Mouse (Mus musculus) liver, adult 2 months (tissue): Measurements from ENCODE around the gene Mpv17l2. TPM values are rescaled to one million over a fixed set of nuclear protein-coding genes. Genes with fewer than 3 reads are reported as not detected.
A peak's percentile ranks its signal among the peaks of the same experiment; 100 is the strongest.

Experiments used
- DNase-seq: peaks from one replicate; pipeline ENCODE4 v3.0.0-alpha.2; 2011; ENCODE audit warnings: low read depth, low spot score; ENCODE audit errors: extremely low read depth
- H3K27ac ChIP-seq: fragments of 200-500 bp; replicated peaks from 2 replicates; pipeline ENCODE4 v1.5.1; 2012; ENCODE audit warnings: low read depth, mild to moderate bottlenecking, control low read depth, inconsistent platforms, low read length; ENCODE audit not compliant: insufficient read depth
- H3K27me3 ChIP-seq: fragments of 200-500 bp; 2 replicates; pipeline ENCODE4 v1.6.1; 2012; ENCODE audit warnings: mild to moderate bottlenecking, moderate library complexity, low read length, inconsistent platforms; ENCODE audit not compliant: control insufficient read depth, insufficient read depth
- H3K36me3 ChIP-seq: fragments of 200-500 bp; 2 replicates; pipeline ENCODE4 v1.6.1; 2012; ENCODE audit warnings: low read length, inconsistent platforms; ENCODE audit not compliant: control insufficient read depth, insufficient read depth
- H3K4me1 ChIP-seq: fragments of 200-500 bp; 2 replicates; pipeline ENCODE4 v1.6.1; 2011; ENCODE audit warnings: low read length; ENCODE audit not compliant: control insufficient read depth, insufficient read depth
- H3K4me3 ChIP-seq: fragments of 200-500 bp; 2 replicates; pipeline ENCODE4 v1.5.1; 2011; ENCODE audit warnings: low read depth, mild to moderate bottlenecking, control low read depth, low read length, moderate library complexity; ENCODE audit not compliant: insufficient read depth
- H3K79me2 ChIP-seq: fragments of 200-500 bp; 2 replicates; pipeline ENCODE4 v1.6.1; 2012; ENCODE audit warnings: inconsistent platforms, mild to moderate bottlenecking, low read length, moderate library complexity; ENCODE audit not compliant: control insufficient read depth, insufficient read depth
- H3K9ac ChIP-seq: fragments of 200-500 bp; 2 replicates; pipeline ENCODE4 v1.6.1; 2012; ENCODE audit warnings: low read depth, mild to moderate bottlenecking, control low read depth, inconsistent platforms, low read length
- CTCF ChIP-seq: fragments of 200-500 bp; IDR thresholded peaks from 2 replicates; pipeline ENCODE4 v1.5.1; 2011; ENCODE audit warnings: low read depth, low read length, control low read depth
- POLR2A ChIP-seq: fragments of 200-500 bp; IDR thresholded peaks from 2 replicates; pipeline ENCODE4 v1.6.1; 2011; ENCODE audit warnings: low read length, control low read depth; ENCODE audit not compliant: insufficient read depth; ENCODE audit errors: extremely low read depth
- WGBS: fragments of 180-500 bp; shearing (Covaris S2); methylation state at CpG from one replicate; pipeline ENCODE4 v1.1.7; 2018; 5-methylcytosine and 5-hydroxymethylcytosine counted together
- polyA plus RNA-seq: library from polyadenylated mRNA; depleted of rRNA; stranded (reverse); fragments of >200 nt; gene quantifications from 2 replicates; pipeline ENCODE4 v1.2.3, GENCODE M21; 2012
- total RNA-seq: library from RNA; depleted of rRNA; stranded (reverse); fragments of >200 nt; gene quantifications from 2 replicates; pipeline ENCODE4 v1.2.3, GENCODE M21; 2014

Mpv17l2 gene
- total and polyA plus RNA-seq, 2 experiments, result 13.7 to 33.9 TPM

DNA sequence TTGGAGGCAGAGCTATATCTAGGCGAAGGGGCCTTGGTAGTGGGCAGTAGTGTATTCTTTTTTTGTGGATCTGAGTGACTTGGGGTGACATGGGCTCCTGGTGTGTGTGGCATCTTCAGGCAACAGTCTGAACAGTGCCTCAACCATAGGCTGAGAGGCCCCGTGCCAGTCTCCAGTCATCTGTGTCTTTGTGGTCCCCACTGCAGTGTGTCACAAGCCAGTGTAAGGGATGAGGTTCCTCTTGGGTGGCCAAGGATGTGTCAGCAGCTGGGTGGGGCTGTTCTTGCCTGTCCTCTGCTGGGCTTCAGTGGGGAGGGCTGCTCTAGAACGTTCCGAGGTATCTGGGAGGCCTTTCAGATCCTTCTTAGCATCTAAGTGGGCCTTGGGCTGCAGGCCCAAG is 29.8 kb downstream of the Mpv17l2 start:
- WGBS, result 90% methylated on average over 4 of the region's 4 CpGs
- TF ChIP-seq CTCF (no peak), POLR2A (no peak)

DNA sequence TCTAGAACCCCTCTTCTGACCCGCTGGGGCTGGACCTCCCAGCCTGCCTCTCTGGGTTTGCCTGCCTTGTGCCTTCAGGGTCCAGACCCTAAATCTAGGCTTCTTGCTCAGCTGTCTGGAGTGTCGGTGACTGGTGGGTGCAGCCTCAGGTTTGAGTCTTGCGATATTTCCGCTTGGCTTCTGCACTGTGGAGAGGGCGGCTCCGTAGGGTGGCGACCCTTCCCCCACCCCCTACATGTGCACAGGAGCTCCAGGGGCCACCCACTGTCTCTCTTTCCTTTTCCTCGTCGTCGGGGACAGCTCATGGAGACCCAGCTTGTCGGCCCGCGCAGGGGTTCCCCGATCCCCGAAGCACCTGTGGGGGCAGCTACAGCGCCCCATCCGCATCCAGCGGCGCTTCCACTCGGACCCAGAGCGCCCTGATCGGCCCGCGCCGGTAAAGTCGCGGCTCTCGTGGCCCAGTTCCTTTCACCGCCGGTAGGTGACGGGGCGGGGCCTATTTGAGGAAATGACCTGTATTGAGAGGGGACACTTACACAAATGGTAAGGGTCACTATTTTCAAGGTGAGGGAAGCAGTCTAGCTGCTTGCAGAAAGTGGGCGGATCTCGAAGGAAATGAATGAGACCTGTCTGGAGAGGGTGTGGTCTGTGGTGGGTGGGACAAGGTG is 30.8 kb downstream of the Mpv17l2 start:
- no peak overlapping the region for H3K4me3 ChIP-seq
- TF ChIP-seq CTCF (no peak), POLR2A (no peak)
- 51% methylated on average over 34 of the region's 34 CpGs for WGBS

More for the DNA sequence above, 29.8 kb downstream of the Mpv17l2 start:
- Histone ChIP-seq H3K9ac (no peak overlapping the region), H3K27me3 (no peaks in the 10 kb centered on the region), H3K36me3 (no peaks in the 10 kb centered on the region), H3K27ac (no peak overlapping the region), H3K4me3 (no peak overlapping the region), H3K4me1 (no peaks in the 10 kb centered on the region), H3K79me2 (no peaks in the 10 kb centered on the region; the same call in 1 of the 2 replicates)
- DNase-seq, result no peak

DNA sequence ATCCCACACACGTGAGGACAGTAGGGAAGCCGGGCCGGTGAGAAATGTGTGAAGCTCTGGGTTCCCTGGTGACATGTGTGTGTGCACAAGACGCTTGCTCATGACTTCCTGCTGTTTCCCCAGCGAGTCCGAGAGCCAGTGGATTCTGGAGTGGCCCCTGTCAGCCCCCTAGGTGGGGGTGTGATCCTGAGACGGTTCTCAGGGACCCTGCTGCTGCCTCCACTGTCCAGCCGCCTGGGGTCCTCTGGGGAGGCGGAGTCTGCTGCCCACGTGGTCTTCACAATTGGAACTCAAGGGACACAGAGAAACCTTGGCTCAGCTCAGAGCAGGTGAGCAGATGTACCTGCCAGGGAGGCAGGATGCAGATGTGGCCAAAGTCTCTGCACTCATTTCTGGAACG is 34.0 kb downstream of the Mpv17l2 start:
- H3K27me3 ChIP-seq, result no peaks in the 10 kb centered on the region
- H3K79me2 ChIP-seq, result peaks cover 7% of the 10 kb centered on the region; the same call in 1 of the 2 replicates

More for the DNA sequence above, 30.8 kb downstream of the Mpv17l2 start:
- H3K36me3 ChIP-seq, result no peaks in the 10 kb centered on the region
- H3K9ac ChIP-seq, result no peak overlapping the region
- peaks cover 3% of the 10 kb centered on the region; the same call in 1 of the 2 replicates for H3K4me1 ChIP-seq
- DNase-seq, result no peak
- H3K27me3 ChIP-seq, result no peaks in the 10 kb centered on the region
- H3K79me2 ChIP-seq, result no peaks in the 10 kb centered on the region; the same call in 1 of the 2 replicates
- H3K27ac ChIP-seq, result no peak overlapping the region

DNA sequence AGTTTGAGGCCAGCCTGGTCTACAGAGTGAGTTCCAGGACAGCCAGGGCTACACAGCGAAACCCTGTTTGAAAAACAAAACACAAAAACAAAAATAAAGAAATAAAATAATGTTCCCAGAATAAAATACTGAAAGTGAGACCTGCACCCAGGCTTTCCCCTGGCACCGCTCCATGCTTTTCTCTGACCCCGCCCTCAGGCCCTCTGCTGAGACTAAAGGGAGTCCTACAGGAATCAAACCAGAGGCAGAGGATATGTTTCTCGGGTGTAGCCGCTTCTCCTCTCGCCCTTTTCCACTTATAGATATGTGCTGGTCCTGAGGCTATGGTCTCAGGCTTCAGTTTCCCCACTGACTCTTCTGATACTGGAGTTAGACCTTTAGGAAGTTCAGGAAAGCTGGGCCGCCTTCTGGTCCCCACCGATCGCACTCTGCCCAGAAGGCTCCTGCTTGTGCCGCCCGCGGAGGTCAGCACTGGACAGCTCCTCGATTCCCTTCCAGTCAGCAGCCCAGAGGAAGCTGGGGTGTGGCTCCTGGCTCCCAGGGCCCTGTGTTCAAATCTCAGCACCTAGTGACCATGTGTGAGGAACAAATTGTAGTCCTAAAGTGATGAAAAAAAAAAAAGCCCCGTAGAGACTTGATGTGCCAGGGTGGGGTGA is 34.8 kb downstream of the Mpv17l2 start:
- Histone ChIP-seq H3K4me3 (no peak overlapping the region), H3K79me2 (peaks cover 9% of the 10 kb centered on the region; the same call in 1 of the 2 replicates), H3K27ac (no peak overlapping the region), H3K4me1 (peaks cover 14% of the 10 kb centered on the region), H3K9ac (no peak overlapping the region), H3K36me3 (no peaks in the 10 kb centered on the region), H3K27me3 (no peaks in the 10 kb centered on the region)
- no peak for DNase-seq
- no peak for TF ChIP-seq CTCF
- TF ChIP-seq POLR2A, result no peak
- 54% methylated on average over 14 of the region's 14 CpGs for WGBS

More for the DNA sequence above, 34.0 kb downstream of the Mpv17l2 start:
- Histone ChIP-seq H3K36me3 (no peaks in the 10 kb centered on the region), H3K4me3 (no peak overlapping the region), H3K27ac (no peak overlapping the region), H3K4me1 (peaks cover 12% of the 10 kb centered on the region), H3K9ac (no peak overlapping the region)
- WGBS, result 78% methylated on average over 11 of the region's 11 CpGs
- DNase-seq, result no peak
- TF ChIP-seq POLR2A, result no peak
- no peak for TF ChIP-seq CTCF

DNA sequence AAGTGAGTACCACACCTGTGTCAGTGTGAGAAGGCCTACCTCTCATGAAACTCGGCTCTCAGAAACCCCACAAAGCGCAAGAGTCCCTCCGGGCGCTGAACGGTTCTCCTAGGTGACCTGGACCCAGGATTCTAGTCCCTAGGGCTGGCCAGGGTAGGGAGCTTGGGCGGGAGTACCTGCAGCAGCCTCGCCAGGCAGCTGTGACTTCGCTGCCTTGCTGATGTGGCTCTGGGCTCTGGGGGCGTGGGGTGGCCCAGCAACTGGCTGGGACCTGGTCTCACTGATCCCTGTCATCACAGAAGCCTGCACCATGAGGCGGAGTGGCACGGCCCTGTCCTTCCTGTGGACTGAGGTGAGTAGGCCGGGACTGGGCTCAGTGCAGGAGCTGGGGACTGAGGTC is 36.5 kb downstream of the Mpv17l2 start:
- peak overlapping the region; percentile 93 for H3K27ac ChIP-seq
- H3K36me3 ChIP-seq, result no peaks in the 10 kb centered on the region
- TF ChIP-seq CTCF (no peak), POLR2A (no peak)
- peak overlapping the region; percentile 59 for H3K4me3 ChIP-seq
- no peaks in the 10 kb centered on the region for H3K27me3 ChIP-seq
- H3K79me2 ChIP-seq, result peaks cover 9% of the 10 kb centered on the region; the same call in 1 of the 2 replicates
- H3K4me1 ChIP-seq, result peaks cover 23% of the 10 kb centered on the region
- peak overlapping the region; percentile 82 for H3K9ac ChIP-seq
- 24% methylated on average over 12 of the region's 12 CpGs for WGBS
- DNase-seq, result peak; percentile 46
